Mouse (Mus musculus) MEL (cell line): ENCODE data around the gene Gm38431. TPM values are rescaled to one million over a fixed set of nuclear protein-coding genes. Genes with fewer than 3 reads are reported as not detected.

Experiments
- DNase-seq: peaks from one replicate; pipeline ENCODE4 v3.0.0; 2011; ENCODE audit warnings: low read depth, low spot score
- H3K27ac ChIP-seq: 2 replicates; pipeline ENCODE4 v1.5.1; 2012; ENCODE audit warnings: low read depth, mild to moderate bottlenecking, control low read depth, low read length, moderate library complexity; ENCODE audit not compliant: control insufficient read depth
- H3K27me3 ChIP-seq, 2 experiments: fragments of 150-350 bp in 1 of 2; sonication (generic) in 1 of 2; 2 replicates each; pipeline ENCODE4 v1.6.1; 2012; ENCODE audit warnings: low read length in 2 of 2, mild to moderate bottlenecking in 2 of 2, improper control_type of control experiment in 1 of 2, moderate library complexity in 1 of 2; ENCODE audit not compliant: insufficient read depth in 2 of 2, control insufficient read depth in 1 of 2
- H3K36me3 ChIP-seq, 2 experiments: 2 replicates each; pipeline ENCODE4 v1.6.1; 2012 to 2014; ENCODE audit warnings: low read length in 2 of 2, improper control_type of control experiment in 1 of 2, inconsistent platforms in 1 of 2, mild to moderate bottlenecking in 1 of 2; ENCODE audit not compliant: insufficient read depth in 2 of 2, control insufficient read depth in 1 of 2
- H3K4me1 ChIP-seq, 2 experiments: fragments of 150-350 bp in 1 of 2; sonication (generic) in 1 of 2; 2 replicates each; pipeline ENCODE4 v1.6.1; 2012; ENCODE audit warnings: low read length in 2 of 2, improper control_type of control experiment in 1 of 2, mild to moderate bottlenecking in 1 of 2; ENCODE audit not compliant: insufficient read depth in 2 of 2, control insufficient read depth in 1 of 2
- H3K4me3 ChIP-seq, 2 experiments: fragments of 150-350 bp in 1 of 2; sonication (generic) in 1 of 2; 2 replicates each; pipeline ENCODE4 v1.5.1; 2012; ENCODE audit warnings: low read depth in 2 of 2, low read length in 2 of 2, mild to moderate bottlenecking in 2 of 2, moderate library complexity in 2 of 2, control low read depth in 1 of 2, improper control_type of control experiment in 1 of 2; ENCODE audit not compliant: control insufficient read depth in 1 of 2, insufficient read depth in 1 of 2
- H3K79me2 ChIP-seq: 2 replicates; pipeline ENCODE4 v1.6.1; 2012; ENCODE audit warnings: mild to moderate bottlenecking, low read length, moderate library complexity; ENCODE audit not compliant: control insufficient read depth, poor library complexity, insufficient read depth
- H3K9ac ChIP-seq: 2 replicates; pipeline ENCODE4 v1.6.1; 2012; ENCODE audit warnings: low read depth, mild to moderate bottlenecking, control low read depth, low read length, moderate library complexity; ENCODE audit not compliant: control insufficient read depth, poor library complexity, severe bottlenecking
- H3K9me3 ChIP-seq: fragments of 150-350 bp; sonication (generic); replicated peaks from 2 replicates; pipeline ENCODE4 v1.6.1; 2012; ENCODE audit warnings: mild to moderate bottlenecking, low read length, improper control_type of control experiment, moderate library complexity; ENCODE audit not compliant: insufficient read depth
- BHLHE40 ChIP-seq: IDR thresholded peaks from 2 replicates; pipeline ENCODE4 v1.6.1; 2012; ENCODE audit warnings: low read depth, mild to moderate bottlenecking, inconsistent platforms, low read length, improper control_type of control experiment, borderline replicate concordance
- CHD1 ChIP-seq: IDR thresholded peaks from 2 replicates; pipeline ENCODE4 v1.6.1; 2012; ENCODE audit warnings: low read depth, mild to moderate bottlenecking, inconsistent platforms, low read length, improper control_type of control experiment
- CHD2 ChIP-seq: IDR thresholded peaks from 2 replicates; pipeline ENCODE4 v1.6.1; 2011; ENCODE audit warnings: low read length, improper control_type of control experiment
- E2F4 ChIP-seq: IDR thresholded peaks from 2 replicates; pipeline ENCODE4 v1.6.1; 2011; ENCODE audit warnings: low read depth, low read length, improper control_type of control experiment, borderline replicate concordance
- ELF1 ChIP-seq: IDR thresholded peaks from 2 replicates; pipeline ENCODE4 v1.6.1; 2014; ENCODE audit warnings: low read depth, mild to moderate bottlenecking, inconsistent platforms, low read length, improper control_type of control experiment, moderate library complexity
- EP300 ChIP-seq, 2 experiments: IDR thresholded peaks; 2 replicates each; pipeline ENCODE4 v1.6.1; 2011; ENCODE audit warnings: improper control_type of control experiment in 2 of 2, low read length in 2 of 2, low read depth in 1 of 2, mild to moderate bottlenecking in 1 of 2
- ETS1 ChIP-seq: IDR thresholded peaks from 2 replicates; pipeline ENCODE4 v1.6.1; 2012; ENCODE audit warnings: low read depth, mild to moderate bottlenecking, inconsistent platforms, low read length, improper control_type of control experiment, moderate library complexity
- GABPA ChIP-seq: IDR thresholded peaks from 2 replicates; pipeline ENCODE4 v1.6.1; 2012; ENCODE audit warnings: low read depth, mild to moderate bottlenecking, inconsistent platforms, low read length, improper control_type of control experiment, moderate library complexity
- GATA1 ChIP-seq: IDR thresholded peaks from 2 replicates; pipeline ENCODE4 v1.6.1; 2011; ENCODE audit warnings: low read depth, low read length, improper control_type of control experiment
- JUND ChIP-seq: IDR thresholded peaks from 2 replicates; pipeline ENCODE4 v1.6.1; 2011; ENCODE audit warnings: low read depth, mild to moderate bottlenecking, improper control_type of control experiment, low read length
- KAT2A ChIP-seq: conservative IDR thresholded peaks from 2 replicates; pipeline ENCODE4 v1.6.1; 2012; ENCODE audit warnings: low read depth, low read length, improper control_type of control experiment, inconsistent platforms
- MAFK ChIP-seq: IDR thresholded peaks from 2 replicates; pipeline ENCODE4 v1.6.1; 2011; ENCODE audit warnings: low read depth, mild to moderate bottlenecking, low read length, improper control_type of control experiment, borderline replicate concordance
- MAX ChIP-seq: IDR thresholded peaks from 2 replicates; pipeline ENCODE4 v1.6.1; 2011; ENCODE audit warnings: low read length, improper control_type of control experiment
- MAZ ChIP-seq: IDR thresholded peaks from 2 replicates; pipeline ENCODE4 v1.6.1; 2012; ENCODE audit warnings: low read depth, mild to moderate bottlenecking, inconsistent platforms, low read length, improper control_type of control experiment
- MEF2A ChIP-seq: IDR thresholded peaks from 2 replicates; pipeline ENCODE4 v1.6.1; 2014; ENCODE audit warnings: low read depth, mild to moderate bottlenecking, inconsistent platforms, low read length, improper control_type of control experiment; ENCODE audit not compliant: poor library complexity, insufficient replicate concordance, severe bottlenecking; ENCODE audit errors: extremely low read depth
- MYB ChIP-seq: IDR thresholded peaks from 2 replicates; pipeline ENCODE4 v1.6.1; 2011; ENCODE audit warnings: mild to moderate bottlenecking, low read depth, low read length, improper control_type of control experiment
- MYC ChIP-seq: IDR thresholded peaks from 2 replicates; pipeline ENCODE4 v1.6.1; 2011; ENCODE audit warnings: low read depth, mild to moderate bottlenecking, low read length, improper control_type of control experiment, moderate library complexity
- NELFE ChIP-seq: IDR thresholded peaks from 2 replicates; pipeline ENCODE4 v1.6.1; 2011; ENCODE audit warnings: low read depth, low read length, improper control_type of control experiment
- NRF1 ChIP-seq: IDR thresholded peaks from 2 replicates; pipeline ENCODE4 v1.6.1; 2014; ENCODE audit warnings: low read depth, mild to moderate bottlenecking, inconsistent platforms, low read length, improper control_type of control experiment, moderate library complexity; ENCODE audit not compliant: poor library complexity, insufficient read depth, severe bottlenecking
- POLR2A ChIP-seq, 2 experiments: IDR thresholded peaks; 2 replicates each; pipeline ENCODE4 v1.6.1; 2011 to 2012; ENCODE audit warnings: low read length in 2 of 2, mild to moderate bottlenecking in 2 of 2, control low read depth in 1 of 2, improper control_type of control experiment in 1 of 2, low read depth in 1 of 2, moderate library complexity in 1 of 2; ENCODE audit not compliant: control insufficient read depth in 1 of 2, insufficient read depth in 1 of 2, poor library complexity in 1 of 2
- POLR2AphosphoS2 ChIP-seq: IDR thresholded peaks from 2 replicates; pipeline ENCODE4 v1.6.1; 2011; ENCODE audit warnings: low read length, improper control_type of control experiment
- POLR2AphosphoS5 ChIP-seq: IDR thresholded peaks from 2 replicates; pipeline ENCODE4 v1.6.1; 2012; ENCODE audit warnings: low read depth, borderline replicate concordance, mild to moderate bottlenecking, inconsistent platforms, low read length, moderate library complexity, mixed read lengths
- RCOR1 ChIP-seq: IDR thresholded peaks from 2 replicates; pipeline ENCODE4 v1.6.1; 2012; ENCODE audit warnings: low read depth, mild to moderate bottlenecking, inconsistent platforms, low read length, improper control_type of control experiment
- SIN3A ChIP-seq: IDR thresholded peaks from 2 replicates; pipeline ENCODE4 v1.6.1; 2012; ENCODE audit warnings: low read length, improper control_type of control experiment, inconsistent platforms
- SMC3 ChIP-seq: IDR thresholded peaks from 2 replicates; pipeline ENCODE4 v1.6.1; 2011; ENCODE audit warnings: low read depth, low read length, improper control_type of control experiment
- TAL1 ChIP-seq: IDR thresholded peaks from 2 replicates; pipeline ENCODE4 v1.6.1; 2012; ENCODE audit warnings: mild to moderate bottlenecking, inconsistent platforms, low read length, moderate library complexity, mixed read lengths
- UBTF ChIP-seq: IDR thresholded peaks from 2 replicates; pipeline ENCODE4 v1.6.1; 2012; ENCODE audit warnings: low read depth, mild to moderate bottlenecking, inconsistent platforms, low read length, improper control_type of control experiment, moderate library complexity, borderline replicate concordance; ENCODE audit not compliant: insufficient read depth
- USF2 ChIP-seq, 2 experiments: IDR thresholded peaks; 2 replicates each; pipeline ENCODE4 v1.6.1; 2011 to 2012; ENCODE audit warnings: improper control_type of control experiment in 2 of 2, low read length in 2 of 2, borderline replicate concordance in 1 of 2, inconsistent platforms in 1 of 2, low read depth in 1 of 2, mild to moderate bottlenecking in 1 of 2; ENCODE audit not compliant: insufficient read depth in 1 of 2
- ZKSCAN1 ChIP-seq: IDR thresholded peaks from 2 replicates; pipeline ENCODE4 v1.6.1; 2012; ENCODE audit warnings: low read depth, mild to moderate bottlenecking, inconsistent platforms, low read length, improper control_type of control experiment, moderate library complexity
- ZMIZ1 ChIP-seq: IDR thresholded peaks from 2 replicates; pipeline ENCODE4 v1.6.1; 2012; ENCODE audit warnings: low read depth, mild to moderate bottlenecking, inconsistent platforms, low read length, improper control_type of control experiment, moderate library complexity
- ZNF384 ChIP-seq: IDR thresholded peaks from 2 replicates; pipeline ENCODE4 v1.6.1; 2012; ENCODE audit warnings: low read depth, mild to moderate bottlenecking, inconsistent platforms, low read length, improper control_type of control experiment
- polyA plus RNA-seq, 2 experiments: library from polyadenylated mRNA; stranded (reverse) in 1 of 2; unstranded in 1 of 2; fragments of >175 nt in 1 of 2; fragments of >200 nt in 1 of 2; gene quantifications; 2 replicates each; pipeline versions ENCODE4 v1.2.1 to v1.2.4; 2012; ENCODE audit warnings: low replicate concordance in 2 of 2, low read depth in 1 of 2; ENCODE audit not compliant: insufficient read length in 2 of 2, insufficient read depth in 1 of 2, missing spikeins in 1 of 2
- total RNA-seq: library from RNA; depleted of rRNA; stranded (reverse); fragments of 300-350 nt; gene quantifications from 2 replicates; pipeline ENCODE4 v1.2.3, GENCODE M21; 2012

The Gm38431 gene
- total and polyA plus RNA-seq, 3 experiments = 38.9 to 191 (median 42.1) TPM

GRCm38 (mm10) chr9:21113751-21114150, 22.0 kb upstream of the Gm38431 start:
- Histone ChIP-seq H3K4me1 (no peaks in the 10 kb centered on the region), H3K36me3 (no peaks in the 10 kb centered on the region), H3K79me2 (no peaks in the 10 kb centered on the region), H3K27ac (no peak overlapping the region), H3K27me3 (no peaks in the 10 kb centered on the region), H3K9me3 (no peaks in the 10 kb centered on the region), H3K9ac (no peak overlapping the region), H3K4me3 (no peak overlapping the region)
- TF ChIP-seq NELFE (no peak), MEF2A (no peak), MAZ (no peak), SMC3 (no peak), MAX (no peak), JUND (no peak), RCOR1 (no peak), USF2 (IDR thresholded peaks at IDR 0.05; ENCODE audit: borderline replicate concordance in 1 of 2, insufficient read depth in 1 of 2, low read depth in 1 of 2, low read length in 2 of 2) (no peak), ZKSCAN1 (no peak), UBTF (no peak), MAFK (no peak), ZMIZ1 (no peak), EP300 (IDR thresholded peaks at IDR 0.05; ENCODE audit: low read depth in 1 of 2, low read length in 2 of 2) (no peak), E2F4 (no peak), GABPA (no peak), MYB (no peak), ELF1 (no peak), MYC (no peak), TAL1 (no peak), POLR2AphosphoS2 (no peak)
- no peak for DNase-seq

DNA sequence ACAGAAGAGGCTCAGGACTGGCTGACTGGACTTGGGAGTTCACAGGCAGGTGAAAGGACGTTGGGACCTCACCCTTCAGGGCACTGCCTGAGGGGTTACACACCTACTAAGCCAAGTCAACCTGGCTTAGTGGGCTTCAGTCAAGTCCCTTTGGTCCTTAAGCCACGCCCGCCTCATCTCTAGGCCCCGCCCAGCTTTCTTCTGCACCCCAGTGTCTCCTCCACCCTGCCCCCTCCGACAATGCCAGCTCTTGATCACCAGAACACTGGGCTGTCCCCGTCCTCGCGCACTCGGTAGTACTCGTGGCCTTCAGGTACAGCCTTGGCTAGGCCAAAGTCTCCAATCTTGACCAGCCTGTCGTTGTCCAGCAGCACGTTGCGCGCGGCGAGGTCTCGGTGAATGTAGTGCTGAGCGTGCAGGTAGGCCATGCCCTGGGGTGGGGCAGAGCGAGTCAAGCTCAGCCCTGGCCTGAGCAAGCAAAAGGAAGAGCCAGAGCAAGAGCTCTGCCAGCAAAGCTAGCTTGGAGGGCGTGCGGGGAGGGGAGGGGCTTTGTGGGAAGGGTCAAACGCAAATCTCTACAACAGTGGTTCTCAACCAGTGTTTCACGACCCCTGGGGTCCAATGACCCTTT, 15.9 kb upstream of the Gm38431 start:
- Histone ChIP-seq H3K4me1 (peaks cover 10 to 15% of the 10 kb centered on the region in 2 experiments), H3K36me3 (peaks cover 0 to 11% of the 10 kb centered on the region in 2 experiments; a peak in 3 of 4 replicates), H3K79me2 (no peaks in the 10 kb centered on the region), H3K9me3 (no peaks in the 10 kb centered on the region), H3K27me3 (no peaks in the 10 kb centered on the region), H3K4me3 (no peak overlapping the region), H3K9ac (no peak overlapping the region), H3K27ac (no peak overlapping the region)
- DNase-seq = no peak
- TF ChIP-seq POLR2A (IDR thresholded peaks at IDR 0.05; ENCODE audit: control insufficient read depth in 1 of 2, insufficient read depth in 1 of 2, low read depth in 1 of 2, low read length in 2 of 2, poor library complexity in 1 of 2) (no peak), ZKSCAN1 (no peak), SIN3A (no peak), CHD2 (no peak), POLR2AphosphoS5 (no peak), GABPA (no peak), ZNF384 (no peak), GATA1 (no peak), ETS1 (no peak), KAT2A (no peak), NRF1 (no peak), E2F4 (no peak), MEF2A (no peak), TAL1 (no peak), CHD1 (no peak), MYB (no peak), SMC3 (no peak), BHLHE40 (no peak)
